ENCODE assay signal across 31 mouse cellular contexts in the genomic region with DNA sequence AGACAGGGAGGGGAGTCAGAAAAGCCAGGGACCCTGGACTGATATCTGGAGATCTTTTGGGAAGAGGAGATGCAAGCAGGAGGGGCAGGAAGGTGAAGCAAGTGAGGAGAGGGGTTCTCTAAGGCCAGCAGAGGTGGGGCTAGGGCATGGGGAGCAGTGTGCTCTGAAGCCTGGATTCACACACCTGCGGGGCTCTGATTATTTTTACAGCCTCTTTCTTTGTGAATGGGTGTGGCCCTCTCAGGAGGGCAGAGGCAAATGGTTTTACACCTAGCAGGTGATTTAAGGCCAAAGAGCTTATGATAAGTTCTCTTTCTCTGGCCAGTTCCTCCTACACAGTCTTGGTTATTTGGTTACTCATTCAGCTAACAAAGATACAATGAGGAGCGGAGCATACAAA. TPM values are rescaled to one million over a fixed set of nuclear protein-coding genes. Genes with fewer than 3 reads are reported as not detected.
A peak's percentile ranks its signal among the peaks of the same experiment; 100 is the strongest.
DNase-seq lines count a peak whose midpoint lies in the region; ATAC-seq lines count a peak whose summit lies in the region.
"Had no signal": no experiment of that assay in that cellular context is flagged by ENCODE, and none has a peak within 500 bp of the region (broad histone marks: within the 10 kb centered on the region; RNA-seq: fewer than 3 reads in every experiment).

No protein-coding gene starts in this region.

- ATAC-seq in kidney, embryonic 15.5 days (replicated peaks; ENCODE audit: low FRiP score): no peak
- ATAC-seq in lung, embryonic 15.5 days (ENCODE audit: borderline replicate concordance, extremely low read depth, low FRiP score, low TSS enrichment): no peak
- ATAC-seq in stomach, embryonic 14.5 days (ENCODE audit: insufficient number of reproducible peaks, insufficient read depth, low FRiP score, low read depth): peak; percentile 51
- ATAC-seq in midbrain, embryonic 14.5 days (ENCODE audit: low FRiP score, low TSS enrichment): no peak
- ATAC-seq: forebrain, embryonic 13.5 days; inflammation-experienced regulatory T-cells, adult 6 months; midbrain, embryonic 16.5 days had no signal

- peak overlapping the region; percentile 83 for H3K27ac ChIP-seq in kidney, embryonic 15.5 days
- H3K27ac ChIP-seq in lung, embryonic 15.5 days: peak overlapping the region; percentile 85
- H3K27ac ChIP-seq in stomach, embryonic 14.5 days (ENCODE audit: low read length): peak overlapping the region; percentile 56; the same call in 1 of the 2 replicates
- H3K27ac ChIP-seq in midbrain, embryonic 14.5 days (replicated peaks; ENCODE audit: low read depth, low read length): no peak overlapping the region
- H3K27ac ChIP-seq: forebrain, embryonic 13.5 days; heart, embryonic 13.5 days; hindbrain, embryonic 15.5 days; limb, embryonic 10.5 days; limb, embryonic 15.5 days; liver, embryonic 13.5 days; macrophage had no signal

- H3K4me2 ChIP-seq in kidney, embryonic 15.5 days: 0 out of 2 replicates have a peak overlapping the region, but pooled peaks have one; percentile 16
- no peak overlapping the region for H3K4me2 ChIP-seq in lung, embryonic 15.5 days
- no peak overlapping the region for H3K4me2 ChIP-seq in stomach, embryonic 14.5 days (replicated peaks; ENCODE audit: low read depth, low read length)
- H3K4me2 ChIP-seq in midbrain, embryonic 14.5 days (ENCODE audit: low read length): no peak overlapping the region
- H3K4me2 ChIP-seq: forebrain, embryonic 13.5 days; heart, embryonic 13.5 days; hindbrain, embryonic 15.5 days; limb, embryonic 15.5 days; liver, embryonic 13.5 days had no signal

- H3K4me3 ChIP-seq in kidney, embryonic 15.5 days (replicated peaks): no peak overlapping the region
- H3K4me3 ChIP-seq in lung, embryonic 15.5 days: no peak overlapping the region
- H3K4me3 ChIP-seq in stomach, embryonic 14.5 days (ENCODE audit: low read depth, low read length): no peak overlapping the region
- no peak overlapping the region for H3K4me3 ChIP-seq in midbrain, embryonic 14.5 days (replicated peaks; ENCODE audit: low read depth, low read length)
- H3K4me3 ChIP-seq: forebrain, embryonic 13.5 days; heart, embryonic 13.5 days; hindbrain, embryonic 15.5 days; limb, embryonic 10.5 days; limb, embryonic 15.5 days; liver, embryonic 13.5 days had no signal

- peaks cover 58% of the 10 kb centered on the region for H3K4me1 ChIP-seq in kidney, embryonic 15.5 days
- H3K4me1 ChIP-seq in lung, embryonic 15.5 days: peaks cover 37% of the 10 kb centered on the region
- H3K4me1 ChIP-seq in stomach, embryonic 14.5 days (ENCODE audit: control insufficient read depth, insufficient read depth, low read length): no peaks in the 10 kb centered on the region
- no peaks in the 10 kb centered on the region for H3K4me1 ChIP-seq in midbrain, embryonic 14.5 days (ENCODE audit: control insufficient read depth, insufficient read depth, low read length)
- H3K4me1 ChIP-seq: hindbrain, embryonic 15.5 days; liver, embryonic 13.5 days had no signal

- intact Hi-C loops in left cerebral cortex, postnatal 14 days (cut with DNase I): no loop called here

- 48% methylated on average over 2 of the region's 2 CpGs for WGBS in kidney, embryonic 15.5 days
- 55% methylated on average over 2 of the region's 2 CpGs for WGBS in lung, embryonic 15.5 days
- WGBS in stomach, embryonic 14.5 days: 39% methylated on average over 2 of the region's 2 CpGs
- 90% methylated on average over 2 of the region's 2 CpGs for WGBS in midbrain, embryonic 14.5 days

- no peaks in the 10 kb centered on the region for H3K36me3 ChIP-seq in kidney, embryonic 15.5 days
- H3K36me3 ChIP-seq in lung, embryonic 15.5 days: no peaks in the 10 kb centered on the region
- no peaks in the 10 kb centered on the region for H3K36me3 ChIP-seq in stomach, embryonic 14.5 days (ENCODE audit: control insufficient read depth, insufficient read depth, low read length)
- no peaks in the 10 kb centered on the region for H3K36me3 ChIP-seq in midbrain, embryonic 14.5 days (ENCODE audit: control insufficient read depth, insufficient read depth, low read length)
- H3K36me3 ChIP-seq: G1E; heart, embryonic 13.5 days; hindbrain, embryonic 15.5 days; limb, embryonic 10.5 days; limb, embryonic 15.5 days; liver, embryonic 13.5 days had no signal

- DNase-seq in kidney, postnatal 4 days: no peak
- no peak for DNase-seq in lung, adult 18-20 months
- no peak for DNase-seq in left cerebral cortex, postnatal 14 days (ENCODE audit: low spot score in 2 of 2)
- DNase-seq in midbrain, embryonic 14.5 days: no peak
- DNase-seq: adrenal gland, postnatal 10 days; cerebellum, adult 11 months; cerebellum, adult 9-10 months; cerebellum, postnatal 36 days; gastrocnemius, postnatal 10 days; heart, postnatal 10 days; layer of hippocampus, postnatal 36 days; liver, embryonic 13.5 days; lung, postnatal 10 days; right cerebral cortex, postnatal 25 days; thymus, postnatal 25 days had no signal

- no peaks in the 10 kb centered on the region for H3K9me3 ChIP-seq in kidney, embryonic 15.5 days (replicated peaks)
- H3K9me3 ChIP-seq in lung, embryonic 15.5 days: no peaks in the 10 kb centered on the region
- H3K9me3 ChIP-seq in stomach, embryonic 14.5 days (ENCODE audit: control insufficient read depth, low read depth, low read length): no peaks in the 10 kb centered on the region
- no peaks in the 10 kb centered on the region for H3K9me3 ChIP-seq in midbrain, embryonic 14.5 days (ENCODE audit: control insufficient read depth, low read length)
- H3K9me3 ChIP-seq: forebrain, embryonic 13.5 days; heart, embryonic 13.5 days; hindbrain, embryonic 15.5 days; limb, embryonic 10.5 days; limb, embryonic 15.5 days; liver, embryonic 13.5 days had no signal

- H3K9ac ChIP-seq in kidney, embryonic 15.5 days: no peak overlapping the region
- H3K9ac ChIP-seq in lung, embryonic 15.5 days: no peak overlapping the region
- no peak overlapping the region for H3K9ac ChIP-seq in stomach, embryonic 14.5 days (replicated peaks; ENCODE audit: low read depth, low read length)
- H3K9ac ChIP-seq in midbrain, embryonic 14.5 days (replicated peaks; ENCODE audit: low read length): no peak overlapping the region
- H3K9ac ChIP-seq: forebrain, embryonic 13.5 days; heart, embryonic 13.5 days; hindbrain, embryonic 15.5 days; limb, embryonic 15.5 days; liver, embryonic 13.5 days had no signal

- H3K27me3 ChIP-seq in kidney, embryonic 15.5 days: peaks cover under 1% of the 10 kb centered on the region; the same call in 1 of the 2 replicates
- no peaks in the 10 kb centered on the region for H3K27me3 ChIP-seq in lung, embryonic 15.5 days
- no peaks in the 10 kb centered on the region for H3K27me3 ChIP-seq in stomach, embryonic 14.5 days (ENCODE audit: control insufficient read depth, insufficient read depth, low read length)
- no peaks in the 10 kb centered on the region for H3K27me3 ChIP-seq in midbrain, embryonic 14.5 days (ENCODE audit: control insufficient read depth, insufficient read depth, low read length)
- H3K27me3 ChIP-seq: Patski had no signal

RNA-seq across cellular contexts. Expression of gene Map3k21, which starts 8.5 kb away (rescaled TPM):
- 4.2 and 4.6 TPM in 2 replicates for polyA plus RNA-seq in kidney, embryonic 15.5 days (2015; fragmentation: Nextera tagmentation; extraction: Ambion mirVana)
- polyA plus RNA-seq in lung, embryonic 15.5 days (2015; fragmentation: Nextera tagmentation; extraction: Ambion mirVana): 2.7 and 3.3 TPM in 2 replicates
- 1.0 and 1.7 TPM in 2 replicates for polyA plus RNA-seq in stomach, embryonic 14.5 days (2014; fragmentation: Nextera tagmentation; extraction: Ambion mirVana)
- total RNA-seq in left cerebral cortex, postnatal 14 days (2021): 1 to 10 TPM; 1.5 to 2.2 TPM
- polyA plus RNA-seq in midbrain, embryonic 14.5 days (2014; fragmentation: Nextera tagmentation; extraction: Ambion mirVana): 0.63 and 0.90 TPM in 2 replicates
- total RNA-seq: hematopoietic stem cell, adult 5-6 weeks; neutrophil, adult 5-6 weeks had no signal
- polyA plus RNA-seq: G1E; inflammation-experienced regulatory T-cells, adult 6 months; macrophage; neural tube, embryonic 11.5 days had no signal

RNA-seq across cellular contexts. Expression of gene Pcnx2, which starts 20.6 kb away (rescaled TPM):
- polyA plus RNA-seq in kidney, embryonic 15.5 days (2015; fragmentation: Nextera tagmentation; extraction: Ambion mirVana): 0.24 and 0.48 TPM in 2 replicates
- polyA plus RNA-seq in lung, embryonic 15.5 days (2015; fragmentation: Nextera tagmentation; extraction: Ambion mirVana): 0.24 and 0.36 TPM in 2 replicates
- 0.29 and 0.55 TPM in 2 replicates for polyA plus RNA-seq in stomach, embryonic 14.5 days (2014; fragmentation: Nextera tagmentation; extraction: Ambion mirVana)
- total RNA-seq in left cerebral cortex, postnatal 14 days (2021): 10 to 100 TPM; 80.3 to 83.2 TPM
- 3.9 and 4.5 TPM in 2 replicates for polyA plus RNA-seq in midbrain, embryonic 14.5 days (2014; fragmentation: Nextera tagmentation; extraction: Ambion mirVana)
- total RNA-seq: hematopoietic stem cell, adult 5-6 weeks; neutrophil, adult 5-6 weeks had no signal
- polyA plus RNA-seq: G1E; limb, embryonic 10.5 days; macrophage had no signal
